Mouse (Mus musculus): ENCODE measurements around the gene Mefv.
A peak's percentile ranks its signal among the peaks of the same experiment; 100 is the strongest.
"Not testable (repeated sequence)": the region's sequence is repeated elsewhere in the genome, so short reads cannot be mapped to it uniquely, and the experiment has no call there.

Gene Mefv

DNA sequence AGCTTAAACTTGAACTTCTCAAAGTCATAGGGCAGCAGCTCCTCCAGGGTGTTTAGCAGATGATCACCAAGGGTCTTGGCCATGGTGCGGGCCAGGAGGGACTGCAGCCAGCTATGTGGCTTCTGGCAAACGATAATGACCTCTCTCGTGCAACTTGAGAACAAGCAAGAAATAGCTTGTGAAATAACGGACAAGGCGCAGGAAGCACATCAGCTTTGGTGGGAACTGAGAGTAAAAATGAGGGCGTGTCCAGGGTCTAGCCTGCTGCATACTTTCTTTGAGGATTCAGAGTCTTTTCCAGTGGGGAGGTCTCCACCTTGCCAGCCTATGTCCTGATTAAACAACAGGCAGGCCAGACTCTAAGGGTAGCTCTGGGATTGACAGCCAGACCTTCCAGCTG is at the start of gene Mefv:
Gene Mefv, minus strand, starts transcription at position 118 of the 400 bp plus-strand sequence.
- no peak for DNase-seq

DNA sequence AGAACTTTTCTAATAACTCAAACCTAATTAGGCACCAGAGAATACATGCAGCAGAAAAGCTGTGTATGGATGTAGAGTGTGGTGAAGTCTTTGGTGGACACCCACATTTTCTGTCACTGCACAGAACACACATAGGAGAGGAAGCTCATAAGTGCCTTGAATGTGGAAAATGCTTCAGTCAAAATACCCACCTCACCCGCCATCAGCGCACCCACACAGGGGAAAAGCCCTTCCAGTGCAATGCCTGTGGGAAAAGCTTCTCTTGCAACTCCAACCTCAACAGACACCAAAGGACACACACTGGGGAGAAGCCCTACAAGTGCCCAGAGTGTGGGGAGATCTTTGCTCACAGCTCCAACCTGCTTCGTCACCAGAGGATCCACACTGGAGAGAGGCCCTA is 31.1 kb upstream of the Mefv start:
- DNase-seq, result no peak

GRCm38 (mm10) chr16:3745656-3746055 is 27.8 kb upstream of the Mefv start:
- no peak for DNase-seq

DNA sequence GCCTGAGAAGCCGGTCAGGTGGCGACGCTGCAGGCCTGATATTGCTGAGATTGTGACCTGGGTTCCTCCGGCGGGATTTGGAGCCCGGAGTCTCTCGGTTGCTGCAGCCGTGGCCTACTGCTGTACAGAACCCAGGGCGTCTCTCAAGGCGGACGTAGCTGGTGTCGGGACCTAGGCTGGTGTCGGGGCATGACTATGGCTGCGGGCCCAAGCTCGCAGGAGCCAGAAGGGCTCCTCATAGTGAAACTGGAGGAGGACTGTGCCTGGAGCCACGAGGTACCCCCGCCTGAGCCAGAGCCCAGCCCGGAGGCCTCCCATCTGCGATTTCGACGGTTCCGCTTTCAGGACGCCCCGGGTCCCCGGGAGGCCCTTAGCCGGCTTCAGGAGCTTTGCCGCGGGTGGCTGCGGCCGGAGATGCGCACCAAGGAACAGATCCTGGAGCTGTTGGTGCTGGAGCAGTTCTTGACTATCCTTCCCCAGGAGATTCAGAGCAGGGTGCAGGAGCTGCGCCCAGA is 26.3 kb upstream of the Mefv start:
- no peak for DNase-seq

DNA sequence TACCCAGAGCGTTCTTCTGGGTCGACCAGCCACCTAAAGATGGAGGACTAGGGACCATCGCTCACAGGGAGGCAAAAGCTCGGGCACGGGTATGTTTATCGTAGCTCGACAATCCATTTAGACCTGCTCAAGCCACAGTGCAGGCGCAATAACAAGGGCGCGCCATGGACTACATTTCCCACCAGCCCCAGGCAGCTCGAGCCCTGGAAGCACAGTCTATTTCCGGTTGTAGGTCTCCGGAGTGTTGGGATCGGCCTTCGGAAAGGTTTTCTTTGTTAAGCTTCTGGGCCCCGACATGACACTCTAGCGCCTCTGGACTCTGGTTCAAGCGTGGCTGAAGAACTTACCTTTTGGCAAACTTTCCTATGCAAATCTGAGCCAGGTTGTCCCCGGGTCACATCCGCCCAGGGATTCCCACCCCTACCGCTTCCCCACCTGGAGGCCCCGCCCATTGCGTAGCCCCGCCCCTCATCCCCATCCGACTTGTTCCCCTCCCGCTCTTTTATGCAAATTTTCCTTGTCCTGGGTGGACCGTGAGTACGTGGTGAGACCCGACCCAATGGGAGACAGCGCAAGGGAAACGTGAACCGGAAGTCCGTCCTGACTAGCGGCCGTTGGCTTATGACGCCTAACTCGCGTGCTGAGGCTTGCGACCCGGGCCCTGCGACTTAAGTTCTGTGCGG is 25.7 kb upstream of the Mefv start, which contains the start of gene Zfp263:
Gene Zfp263, plus strand, starts transcription at position 591 of the 683 bp plus-strand sequence.
- DNase-seq, result peak; percentile 90

DNA sequence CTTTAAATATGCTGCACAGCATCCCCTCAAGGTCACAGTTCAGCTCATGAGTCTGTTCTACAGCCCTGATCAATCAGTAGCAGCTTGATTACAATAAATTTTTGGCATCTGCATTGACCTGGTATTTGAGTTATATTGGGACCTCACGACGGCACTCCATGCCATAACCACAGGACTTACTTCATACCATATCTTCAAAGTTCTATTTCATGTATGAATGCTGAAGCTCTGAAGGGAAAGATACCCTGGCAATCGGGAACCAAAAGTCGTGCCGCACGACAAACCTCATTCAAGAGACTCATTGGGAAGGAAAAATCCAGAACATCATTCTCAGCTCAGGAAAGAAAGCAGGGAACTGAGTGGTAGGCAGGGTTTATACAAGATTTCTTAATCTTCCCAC is 24.6 kb upstream of the Mefv start:
- no peak for DNase-seq

DNA sequence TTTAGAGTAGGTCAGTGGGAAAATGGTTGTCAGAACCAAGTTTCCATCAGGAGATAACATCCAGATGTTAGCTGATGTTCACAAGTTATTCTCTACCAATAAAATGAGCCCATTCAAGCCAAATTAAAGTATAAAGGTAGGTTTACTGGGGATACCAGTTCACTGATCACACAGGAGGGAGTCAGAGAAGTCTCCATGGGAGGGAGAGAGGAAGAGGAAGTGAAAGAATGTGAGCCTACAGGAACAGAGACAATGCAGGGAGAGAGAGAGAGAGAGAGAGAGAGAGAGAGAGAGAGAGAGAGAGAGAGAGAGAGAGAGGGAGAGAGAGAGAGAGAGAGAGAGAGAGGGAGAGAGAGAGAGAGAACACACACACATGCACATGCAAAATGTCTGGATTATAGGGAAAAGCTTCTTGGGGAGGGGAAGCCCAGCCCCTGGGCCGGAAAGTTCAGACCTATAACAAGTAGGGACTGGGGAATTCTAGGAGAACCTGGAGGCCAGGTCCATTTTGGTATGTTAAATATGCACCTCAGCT is 15.4 kb upstream of the Mefv start:
- no peak for DNase-seq

GRCm38 (mm10) chr16:3732612-3733011 is 14.7 kb upstream of the Mefv start:
- DNase-seq, result no peak

DNA sequence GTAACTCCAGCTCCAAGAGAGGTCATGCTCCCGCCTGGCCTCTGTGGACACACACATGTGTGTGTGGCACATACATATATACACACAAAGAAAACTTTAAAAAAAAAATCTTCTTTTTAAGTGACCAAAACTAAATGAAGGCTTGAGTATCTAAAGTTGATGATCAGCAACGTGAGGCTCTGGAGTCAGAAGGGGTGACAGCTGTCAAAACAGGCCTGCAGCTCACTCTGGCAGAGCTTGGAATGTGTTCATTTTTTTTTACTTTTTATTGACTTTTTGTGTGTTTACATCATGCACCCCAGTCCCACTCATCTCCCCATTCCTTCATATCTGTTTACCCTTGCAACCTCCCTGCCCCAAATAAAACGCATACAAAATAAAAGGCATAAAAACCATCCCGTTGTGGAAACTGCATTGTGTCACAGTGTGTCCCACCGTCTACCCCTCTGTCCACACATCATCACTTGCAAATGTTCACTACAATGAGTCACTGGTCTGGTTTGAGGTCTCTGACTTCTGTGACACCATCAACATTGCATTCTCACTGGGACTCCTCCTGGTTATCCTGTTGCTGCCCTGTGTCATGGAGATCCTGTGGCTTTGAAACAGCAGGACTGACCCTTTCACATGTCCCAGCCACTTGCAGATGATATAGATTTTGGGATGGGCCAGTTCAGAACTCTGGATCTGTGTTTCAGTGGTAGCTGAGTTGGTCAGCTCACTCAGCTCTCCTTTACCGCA is 10.3 kb upstream of the Mefv start:
- no peak for DNase-seq

- DNase-seq, result no peak
These were observed 5.3 kb upstream of the Mefv start for GRCm38 (mm10) chr16:3723231-3723630.

DNA sequence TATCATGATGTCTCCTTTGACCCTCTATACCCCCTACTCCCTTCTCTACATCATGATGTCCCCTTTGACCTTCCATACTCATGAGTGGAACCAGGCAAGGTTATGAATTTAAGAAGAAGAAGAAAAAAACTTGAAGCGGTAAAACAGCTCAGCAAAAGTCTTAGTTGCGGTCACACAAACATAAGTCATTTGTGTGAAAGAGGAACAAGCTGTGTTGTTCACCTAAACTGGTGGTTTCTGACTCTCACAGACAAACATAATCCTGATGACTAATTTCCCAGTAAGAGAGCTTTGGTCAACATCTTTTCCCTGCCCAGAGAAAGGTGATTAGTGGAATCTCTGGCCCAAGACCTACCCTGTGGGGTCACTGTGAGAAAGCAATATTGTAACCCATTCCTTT is 3.2 kb downstream of the Mefv start:
- no peak for DNase-seq

GRCm38 (mm10) chr16:3706680-3707079 is 11.2 kb downstream of the Mefv start:
- no peak for DNase-seq

- no peak for DNase-seq
These were observed 17.0 kb downstream of the Mefv start for GRCm38 (mm10) chr16:3700893-3701292.

DNA sequence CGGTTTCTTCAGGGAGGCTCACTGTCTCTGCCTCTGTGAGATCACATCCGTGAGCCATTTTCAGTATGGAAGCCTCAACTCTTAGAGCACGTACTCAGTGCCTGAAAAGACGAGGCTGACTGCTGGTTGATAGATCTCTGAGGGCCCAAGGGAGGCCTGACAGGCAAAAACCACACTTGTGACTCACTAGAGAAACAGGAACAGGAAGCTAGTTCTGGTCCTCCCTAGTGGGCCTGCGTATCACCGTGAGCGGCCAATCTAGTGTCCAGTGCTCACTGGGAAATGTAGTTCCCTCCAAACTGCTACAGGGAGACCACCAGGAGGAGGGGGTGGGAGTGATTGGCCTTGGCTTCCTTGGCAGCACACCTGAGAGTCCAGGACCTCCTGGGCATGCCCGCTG is 18.6 kb downstream of the Mefv start:
- DNase-seq, result no peak

DNA sequence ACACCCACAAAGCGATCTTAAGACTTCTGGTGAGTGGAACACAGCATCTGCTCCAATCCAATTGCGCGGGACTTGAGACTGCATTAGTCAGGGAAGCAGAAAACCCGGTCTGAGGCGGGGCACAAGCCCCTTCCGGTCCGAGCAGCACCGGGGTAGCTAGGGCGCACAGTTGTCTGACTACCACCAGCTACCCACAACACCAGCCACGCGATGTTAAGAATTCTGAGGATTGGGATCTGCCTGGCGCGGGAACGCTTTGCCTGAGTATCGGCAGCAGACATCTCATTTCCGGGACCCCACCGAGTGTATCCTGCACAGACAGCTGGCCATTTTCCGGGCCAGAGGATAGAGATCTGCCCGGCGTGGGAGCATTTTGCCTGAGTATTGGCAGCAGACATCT is 28.3 kb downstream of the Mefv start:
- DNase-seq, result not testable (repeated sequence)
